Mouse (Mus musculus): ENCODE results near the gene Slc16a8.

The Slc16a8 gene

GRCm38 (mm10) chr15:79212750-79213446 lies 41.7 kb downstream of the Slc16a8 start:
- no peak for DNase-seq

GRCm38 (mm10) chr15:79210357-79210756 lies 44.2 kb downstream of the Slc16a8 start:
- DNase-seq, result no peak

GRCm38 (mm10) chr15:79208758-79209439 lies 45.7 kb downstream of the Slc16a8 start:
- DNase-seq, result peak; percentile 77

- no peak for DNase-seq
Observed at GRCm38 (mm10) chr15:79208211-79208610, 46.4 kb downstream of the Slc16a8 start.

GRCm38 (mm10) chr15:79202575-79202974 lies 52.0 kb downstream of the Slc16a8 start:
- no peak for DNase-seq

GRCm38 (mm10) chr15:79201491-79202150 lies 52.9 kb downstream of the Slc16a8 start:
- no peak for DNase-seq

Measured in thymus, postnatal 14 days (tissue).